Mouse (Mus musculus): ENCODE measurements at regions not wholly inside any gene's neighbourhood (a gene's known extent, or its start where the extent isn't known, plus 50 kb on each side); places are given as distances from the start of the nearest gene placed in this dataset.

- DNase-seq = no peak
These were observed 763.5 kb upstream of the Car8 start for GRCm38 (mm10) chr4:9002380-9002779.

- DNase-seq = no peak
These were observed 759.8 kb upstream of the Car8 start for GRCm38 (mm10) chr4:8998606-8999005.

GRCm38 (mm10) chr4:8992171-8992570 is 753.3 kb upstream of the Car8 start:
- no peak for DNase-seq

- DNase-seq = no peak
These were observed 751.7 kb upstream of the Car8 start for GRCm38 (mm10) chr4:8990551-8990950.

- DNase-seq = no peak
These were observed 750.8 kb upstream of the Car8 start for GRCm38 (mm10) chr4:8989614-8990013.

- no peak for DNase-seq
These were observed 750.3 kb upstream of the Car8 start for GRCm38 (mm10) chr4:8989110-8989509.

- no peak for DNase-seq
These were observed 749.5 kb upstream of the Car8 start for GRCm38 (mm10) chr4:8988345-8988733.

GRCm38 (mm10) chr4:8987544-8988344 is 748.9 kb upstream of the Car8 start:
- DNase-seq = no peak

- DNase-seq = no peak
These were observed 747.7 kb upstream of the Car8 start for GRCm38 (mm10) chr4:8986394-8987091.

GRCm38 (mm10) chr4:8984059-8984606 is 745.3 kb upstream of the Car8 start:
- no peak for DNase-seq

GRCm38 (mm10) chr4:8978949-8979348 is 740.1 kb upstream of the Car8 start:
- no peak for DNase-seq

- no peak for DNase-seq
These were observed 731.2 kb upstream of the Car8 start for GRCm38 (mm10) chr4:8969951-8970455.

- peak; percentile 11 to 21 for DNase-seq
These were observed 729.9 kb upstream of the Car8 start for GRCm38 (mm10) chr4:8968741-8969140.

GRCm38 (mm10) chr4:8967986-8968385 is 729.1 kb upstream of the Car8 start:
- DNase-seq = no peak

- no peak for DNase-seq
These were observed 726.7 kb upstream of the Car8 start for GRCm38 (mm10) chr4:8965563-8965962.

GRCm38 (mm10) chr4:8962959-8963572 is 724.2 kb upstream of the Car8 start:
- DNase-seq = no peak

- DNase-seq = no peak
These were observed 723.0 kb upstream of the Car8 start for GRCm38 (mm10) chr4:8961851-8962250.

GRCm38 (mm10) chr4:8957771-8958170 is 718.9 kb upstream of the Car8 start:
- DNase-seq = no peak

GRCm38 (mm10) chr4:8957023-8957343 is 718.1 kb upstream of the Car8 start:
- DNase-seq = no peak

- DNase-seq = no peak
These were observed 717.6 kb upstream of the Car8 start for GRCm38 (mm10) chr4:8956312-8957022.

GRCm38 (mm10) chr4:8955306-8955705 is 716.5 kb upstream of the Car8 start:
- no peak for DNase-seq

GRCm38 (mm10) chr4:8954356-8954914 is 715.6 kb upstream of the Car8 start:
- DNase-seq = peak; percentile 3 to 12

Data from kidney, postnatal 36 days (tissue).